Mouse (Mus musculus) MEL (cell line): ENCODE data around the gene Gm21985.

Source experiments
- EP300 ChIP-seq, 2 experiments: IDR thresholded peaks; 2 replicates each; pipeline ENCODE4 v1.6.1; 2011; ENCODE audit warnings: improper control_type of control experiment in 2 of 2, low read length in 2 of 2, low read depth in 1 of 2, mild to moderate bottlenecking in 1 of 2
- RAD21 ChIP-seq: IDR thresholded peaks from 2 replicates; pipeline ENCODE4 v1.6.1; 2011; ENCODE audit warnings: mild to moderate bottlenecking, low read depth, low read length, improper control_type of control experiment
- ZKSCAN1 ChIP-seq: IDR thresholded peaks from 2 replicates; pipeline ENCODE4 v1.6.1; 2012; ENCODE audit warnings: low read depth, mild to moderate bottlenecking, inconsistent platforms, low read length, improper control_type of control experiment, moderate library complexity

DNA sequence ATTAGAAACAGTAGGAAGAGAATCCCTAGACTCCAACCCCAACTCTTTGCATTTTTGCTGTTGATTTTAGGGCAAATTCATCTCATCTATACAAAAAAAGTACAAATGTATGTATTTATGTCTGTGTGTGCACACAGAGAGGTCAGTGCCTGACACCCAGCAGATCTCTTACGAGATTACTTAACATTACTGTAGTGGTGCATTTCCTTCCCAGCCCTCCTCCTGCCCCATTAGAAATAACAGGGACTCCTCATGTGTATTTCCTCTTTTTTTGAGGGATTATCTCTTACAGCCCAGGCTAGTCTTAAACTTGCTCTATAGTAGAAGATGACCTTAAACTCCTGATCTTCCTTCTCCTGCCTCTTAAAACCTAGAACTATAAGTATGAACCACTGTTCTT is 126.6 kb downstream of the Gm21985 start:
- TF ChIP-seq ZKSCAN1, result no peak
- TF ChIP-seq RAD21, result no peak
- peak; percentile 5 to 63; a peak in 1 of 4 replicates for TF ChIP-seq EP300 (IDR thresholded peaks at IDR 0.05; ENCODE audit: low read depth in 1 of 2, low read length in 2 of 2)
